Mouse (Mus musculus) bone marrow macrophage, adult 2 months (primary cell): ENCODE results near the gene Rpl32. TPM values are rescaled to one million over a fixed set of nuclear protein-coding genes. Genes with fewer than 3 reads are reported as not detected.

ENCODE experiments used
- H3K27ac ChIP-seq: 2 replicates; pipeline ENCODE4 v1.5.1; 2012; ENCODE audit warnings: low read depth, low read length; ENCODE audit not compliant: insufficient read depth
- H3K4me1 ChIP-seq: 2 replicates; pipeline ENCODE4 v1.6.1; 2012; ENCODE audit warnings: low read length; ENCODE audit not compliant: control insufficient read depth, insufficient read depth
- H3K4me3 ChIP-seq: 2 replicates; pipeline ENCODE4 v1.5.1; 2012; ENCODE audit warnings: mild to moderate bottlenecking, low read length, moderate library complexity; ENCODE audit not compliant: insufficient read depth
- CTCF ChIP-seq: IDR thresholded peaks from 2 replicates; pipeline ENCODE4 v1.5.1; 2012; ENCODE audit warnings: low read depth, mild to moderate bottlenecking, low read length, moderate library complexity
- POLR2A ChIP-seq: IDR thresholded peaks from 2 replicates; pipeline ENCODE4 v1.6.1; 2012; ENCODE audit warnings: mild to moderate bottlenecking, low read depth, low read length, borderline replicate concordance
- polyA plus RNA-seq: library from polyadenylated mRNA; stranded (reverse); fragments of >200 nt; gene quantifications from 2 replicates; pipeline ENCODE4 v1.2.4, GENCODE M21; 2012; ENCODE audit not compliant: missing spikeins, insufficient read depth, insufficient read length

Rpl32 gene
- polyA plus RNA-seq, result 2,269 and 2,339 TPM in 2 replicates

DNA sequence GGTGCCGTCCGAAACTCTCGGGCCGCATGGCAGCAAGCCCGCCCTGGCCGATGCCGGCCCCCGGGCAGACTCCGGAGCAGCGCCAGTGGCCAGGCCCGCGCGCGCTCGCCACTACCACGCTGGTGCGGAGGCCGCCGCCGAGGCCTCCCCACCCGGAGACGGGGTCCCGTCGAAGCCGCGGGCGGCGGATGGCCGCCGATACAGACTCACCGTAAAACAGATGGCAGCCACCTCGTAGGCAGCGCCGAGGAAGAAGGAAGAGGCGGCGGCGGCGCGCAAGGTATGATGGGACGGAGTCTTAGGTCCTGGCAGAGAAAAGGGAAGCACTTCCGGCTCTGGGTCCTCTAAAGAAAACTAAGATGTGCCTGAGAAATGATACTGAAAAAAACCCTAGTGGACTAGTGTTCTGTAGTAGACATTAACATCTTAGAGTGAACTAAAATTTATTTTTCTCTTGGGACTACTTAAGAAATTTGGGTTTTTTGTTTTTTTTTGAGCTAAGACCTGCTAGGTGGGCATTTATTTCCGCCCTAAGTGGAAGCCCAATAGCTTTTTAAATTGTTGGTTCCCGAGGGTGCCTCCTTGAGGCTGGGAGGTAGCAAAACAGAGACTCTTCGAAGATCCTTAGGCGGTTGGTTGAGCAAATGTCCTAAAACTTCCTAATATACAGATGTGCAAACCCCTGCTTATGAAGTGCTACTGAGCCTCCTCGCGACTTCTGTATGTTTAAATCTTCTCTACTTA is at the start of gene Rpl32:
TSS of gene Rpl32 (minus strand) at position 260 of the 744 bp plus-strand sequence.
- TF ChIP-seq CTCF, result no peak
- TF ChIP-seq POLR2A, result no peak
- peak within 1 kb of the TSS; percentile 78 for H3K4me3 ChIP-seq
- peak within 1 kb of the TSS; percentile 72 for H3K27ac ChIP-seq
- H3K4me1 ChIP-seq, result peaks cover 2% of the 10 kb centered on the region

DNA sequence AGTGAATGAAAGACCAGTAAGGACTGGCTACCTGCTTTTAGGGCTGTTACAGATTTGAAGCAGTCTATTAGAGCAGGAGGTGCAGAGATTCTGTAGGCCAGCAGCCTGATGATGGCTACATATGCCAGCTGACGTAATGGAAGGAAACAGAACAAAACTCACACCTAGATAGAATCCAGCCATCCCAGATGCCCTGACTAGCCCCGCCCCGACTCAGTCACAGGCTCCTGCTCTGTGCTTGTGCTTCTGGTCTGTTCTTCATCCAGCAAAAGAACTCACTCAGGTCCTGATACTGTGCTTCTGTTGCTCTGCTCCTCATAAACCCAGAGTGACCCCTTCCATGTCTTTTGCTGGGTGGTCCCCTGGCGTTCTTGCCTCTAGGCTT is 47.8 kb upstream of the Rpl32 start:
- no peak overlapping the region for H3K4me3 ChIP-seq
- peaks cover 2% of the 10 kb centered on the region; the same call in 1 of the 2 replicates for H3K4me1 ChIP-seq
- no peak for TF ChIP-seq CTCF
- no peak for TF ChIP-seq POLR2A
- H3K27ac ChIP-seq, result no peak overlapping the region

GRCm38 (mm10) chr6:115855733-115856360 is 47.3 kb upstream of the Rpl32 start:
- TF ChIP-seq POLR2A (no peak), CTCF (no peak)
- Histone ChIP-seq H3K27ac (no peak overlapping the region), H3K4me1 (peaks cover 2% of the 10 kb centered on the region; the same call in 1 of the 2 replicates), H3K4me3 (no peak overlapping the region)

- TF ChIP-seq CTCF (no peak; the same call in 1 of the 2 replicates), POLR2A (no peak)
Observed at GRCm38 (mm10) chr6:115854432-115854831, 45.9 kb upstream of the Rpl32 start.

DNA sequence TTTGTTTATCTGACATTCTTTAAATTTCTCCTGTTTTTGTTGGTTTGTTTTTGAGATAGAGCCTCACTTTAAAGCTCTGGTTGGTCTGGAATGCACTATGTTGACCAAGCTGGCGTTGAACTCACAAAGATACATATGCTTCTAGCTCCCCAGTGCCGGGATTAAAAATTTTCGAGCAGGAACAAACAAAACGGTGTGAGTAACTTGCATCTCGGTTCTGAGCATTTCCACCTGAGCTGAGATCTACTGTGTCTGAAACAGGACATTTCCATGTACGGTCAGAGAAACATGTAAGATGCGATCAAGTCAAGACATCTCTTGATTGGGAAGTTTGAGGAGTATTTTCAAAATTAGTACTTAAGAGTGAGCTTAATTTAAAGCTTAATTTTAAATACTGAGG is 45.4 kb upstream of the Rpl32 start:
- H3K4me1 ChIP-seq, result no peaks in the 10 kb centered on the region
- 0 out of 2 replicates have a peak overlapping the region, but pooled peaks have one; percentile 8 for H3K27ac ChIP-seq
- peak overlapping the region; percentile 73 for H3K4me3 ChIP-seq
- TF ChIP-seq POLR2A, result no peak
- no peak for TF ChIP-seq CTCF

More at GRCm38 (mm10) chr6:115854432-115854831, 45.9 kb upstream of the Rpl32 start:
- Histone ChIP-seq H3K4me1 (peaks cover 2% of the 10 kb centered on the region; the same call in 1 of the 2 replicates), H3K4me3 (no peak overlapping the region), H3K27ac (no peak overlapping the region)

- TF ChIP-seq CTCF, result no peak
- no peak for TF ChIP-seq POLR2A
- no peaks in the 10 kb centered on the region; the same call in 1 of the 2 replicates for H3K4me1 ChIP-seq
Observed at GRCm38 (mm10) chr6:115853091-115853813, 44.7 kb upstream of the Rpl32 start, which contains the start of the genes Mbd4 and Ift122. Mbd4 (minus strand) TSS chr6:115853371. Ift122 (plus strand) TSS chr6:115853470.

DNA sequence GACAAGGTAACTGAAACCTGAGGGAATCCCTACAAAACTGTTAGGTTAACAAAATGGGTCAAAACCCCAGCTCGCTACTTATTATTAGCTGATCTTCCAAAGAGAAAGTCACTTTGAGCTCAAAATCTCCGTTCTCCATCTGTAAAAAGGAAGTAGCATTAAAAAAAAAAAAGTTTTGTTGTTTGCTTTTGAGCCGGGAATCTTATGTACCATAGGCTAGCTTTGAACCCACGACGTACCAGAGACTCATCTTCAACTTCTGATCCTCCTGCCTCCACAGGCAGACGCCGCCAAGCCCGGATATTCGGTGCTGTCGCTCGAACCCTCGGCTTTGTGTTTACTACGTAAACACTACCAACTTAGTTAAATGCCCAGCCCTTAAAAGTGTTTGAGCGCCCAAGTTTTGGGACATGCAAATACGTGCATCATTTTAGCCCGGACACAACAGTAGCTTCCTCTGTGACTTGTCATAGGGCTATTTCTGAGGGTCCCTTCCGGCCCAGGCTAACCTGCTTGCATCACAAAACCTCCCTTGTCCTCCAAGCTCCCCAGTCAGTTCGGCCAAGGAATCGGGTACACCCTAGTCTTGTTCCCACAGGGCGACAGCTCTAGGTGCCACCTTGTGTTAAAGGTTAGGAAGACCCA is 44.0 kb upstream of the Rpl32 start:
- Histone ChIP-seq H3K4me3 (peak overlapping the region; percentile 76), H3K27ac (peak overlapping the region; percentile 53), H3K4me1 (no peaks in the 10 kb centered on the region; the same call in 1 of the 2 replicates)
- no peak for TF ChIP-seq POLR2A
- TF ChIP-seq CTCF, result 0 out of 2 replicates have a peak, but pooled peaks have one; percentile 4

More at GRCm38 (mm10) chr6:115853091-115853813, 44.7 kb upstream of the Rpl32 start, which contains the start of the genes Mbd4 and Ift122:
- Histone ChIP-seq H3K27ac (peak within 1 kb of the TSS; percentile 53), H3K4me3 (peak within 1 kb of the TSS; percentile 76)

- H3K4me1 ChIP-seq, result peaks cover 3% of the 10 kb centered on the region; the same call in 1 of the 2 replicates
- no peak overlapping the region for H3K4me3 ChIP-seq
- H3K27ac ChIP-seq, result no peak overlapping the region
- TF ChIP-seq CTCF, result no peak
- TF ChIP-seq POLR2A, result no peak
Observed at GRCm38 (mm10) chr6:115848598-115849304, 40.2 kb upstream of the Rpl32 start.
